Mouse (Mus musculus) common myeloid progenitor, adult 5-6 weeks (primary cell): ENCODE data around the gene Borcs6. TPM values are rescaled to one million over a fixed set of nuclear protein-coding genes. Genes with fewer than 3 reads are reported as not detected.
A peak's percentile ranks its signal among the peaks of the same experiment; 100 is the strongest.

ENCODE experiments used
- ATAC-seq: replicated peaks from 2 replicates; pipeline ENCODE4 v1.8.0; 2016; ENCODE audit warnings: low read depth, mild to moderate bottlenecking, moderate TSS enrichment, inconsistent platforms; ENCODE audit not compliant: poor library complexity, severe bottlenecking
- total RNA-seq: library from RNA; stranded (forward); fragments of 200-1000, 187-1606 nt; gene quantifications from 2 replicates; pipeline ENCODE4 v1.2.3, GENCODE M21; 2017

Borcs6 gene
- total RNA-seq, 1 experiment from 2014 or later = 5.4 TPM

GRCm38 (mm10) chr11:69047592-69047991, 11.9 kb upstream of the Borcs6 start:
- no peak for ATAC-seq

GRCm38 (mm10) chr11:69048151-69048550, 11.4 kb upstream of the Borcs6 start:
- no peak for ATAC-seq

GRCm38 (mm10) chr11:69050748-69051147, 8.8 kb upstream of the Borcs6 start:
- ATAC-seq = no peak

- ATAC-seq = no peak
These were observed 7.7 kb upstream of the Borcs6 start for GRCm38 (mm10) chr11:69051771-69052170.

- ATAC-seq = no peak
These were observed 6.6 kb upstream of the Borcs6 start for GRCm38 (mm10) chr11:69052824-69053421.

- ATAC-seq = 0 out of 2 replicates have a peak, but pooled peaks have one; percentile 33
These were observed 5.7 kb upstream of the Borcs6 start for GRCm38 (mm10) chr11:69053848-69054247.

GRCm38 (mm10) chr11:69058265-69058664, 1.3 kb upstream of the Borcs6 start:
- no peak for ATAC-seq

- no peak; the same call in 1 of the 2 replicates for ATAC-seq
These were observed 674 bp upstream of the Borcs6 start for GRCm38 (mm10) chr11:69058729-69059356.

GRCm38 (mm10) chr11:69059975-69060411, 476 bp downstream of the Borcs6 start:
- ATAC-seq = no peak

GRCm38 (mm10) chr11:69060448-69061254, 1.1 kb downstream of the Borcs6 start:
- ATAC-seq = no peak

- no peak for ATAC-seq
These were observed 1.9 kb downstream of the Borcs6 start for GRCm38 (mm10) chr11:69061255-69061912.

- 0 out of 2 replicates have a peak, but pooled peaks have one; percentile 0 for ATAC-seq
These were observed 2.8 kb downstream of the Borcs6 start for GRCm38 (mm10) chr11:69062194-69062760.

- ATAC-seq = peak; percentile 10
These were observed 3.3 kb downstream of the Borcs6 start for GRCm38 (mm10) chr11:69062761-69063224.

GRCm38 (mm10) chr11:69063413-69064201, 4.1 kb downstream of the Borcs6 start:
- ATAC-seq = 0 out of 2 replicates have a peak, but pooled peaks have one; percentile 6

GRCm38 (mm10) chr11:69064259-69065133, 5.0 kb downstream of the Borcs6 start:
- no peak for ATAC-seq

- no peak for ATAC-seq
These were observed 5.9 kb downstream of the Borcs6 start for GRCm38 (mm10) chr11:69065394-69065925.

GRCm38 (mm10) chr11:69066163-69066861, 6.8 kb downstream of the Borcs6 start:
- peak; percentile 16 for ATAC-seq
